In the genomic region with DNA sequence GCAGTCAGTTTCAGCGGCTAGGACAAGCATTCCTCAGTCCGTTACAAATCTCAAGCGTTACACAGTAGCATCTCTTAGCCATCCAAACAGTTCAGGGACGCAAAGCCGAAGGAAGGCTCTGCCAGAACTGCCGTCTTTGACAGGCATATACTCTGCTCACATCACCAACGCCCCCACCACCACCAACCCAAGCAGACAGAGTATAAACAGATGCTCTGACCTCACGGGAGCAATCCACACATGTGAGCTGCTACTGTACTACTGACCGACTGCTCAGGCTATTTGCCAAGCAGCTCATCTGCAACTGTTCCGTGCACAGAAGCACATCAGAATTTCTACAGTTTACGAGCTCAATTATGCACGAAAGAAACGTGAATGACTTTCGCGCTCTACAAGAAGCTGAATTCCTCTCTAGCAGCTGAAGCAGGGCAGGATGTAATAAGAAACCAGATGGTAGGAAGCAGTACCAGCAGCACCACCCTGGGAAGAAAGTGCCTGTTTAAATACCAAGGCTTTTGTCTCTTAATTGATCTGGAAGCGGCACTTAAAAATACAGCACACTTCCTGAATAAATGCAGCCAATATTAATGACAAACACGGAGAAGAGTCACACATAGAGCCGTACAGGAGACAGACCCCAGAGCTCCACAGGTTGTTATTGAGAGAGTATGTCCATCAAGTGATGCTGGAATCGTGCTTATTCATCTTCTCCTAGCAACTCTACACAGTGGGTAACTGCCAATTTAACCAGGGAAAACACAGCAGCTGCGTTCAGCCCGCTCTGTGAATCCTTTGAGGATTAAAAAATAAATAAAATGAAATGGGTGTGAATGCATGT, we compare ENCODE assay signal across 8 mouse cellular contexts. TPM values are rescaled to one million over a fixed set of nuclear protein-coding genes. Genes with fewer than 3 reads are reported as not detected.
A peak's percentile ranks its signal among the peaks of the same experiment; 100 is the strongest.
DNase-seq lines count a peak whose midpoint lies in the region; ATAC-seq lines count a peak whose summit lies in the region.

Gene Pde1a (minus strand): TSS at position 598 of the 838 bp plus-strand sequence.

- no peaks in the 10 kb centered on the region for H3K9me3 ChIP-seq in heart, embryonic 13.5 days
- H3K9me3 ChIP-seq in midbrain, embryonic 14.5 days (ENCODE audit: control insufficient read depth, low read length): no peaks in the 10 kb centered on the region

- peak within 1 kb of the TSS; percentile 59; the same call in 1 of the 2 replicates for H3K9ac ChIP-seq in heart, embryonic 13.5 days
- H3K9ac ChIP-seq in midbrain, embryonic 14.5 days (replicated peaks; ENCODE audit: low read length): peak within 1 kb of the TSS; percentile 43

- no peak for DNase-seq in heart, adult 8-10 months (ENCODE audit: low spot score)
- DNase-seq in embryo, embryonic 9.5 days (ENCODE audit: extremely low spot score): peak; percentile 43
- peak; percentile 8 to 10 for DNase-seq in heart, postnatal 10 days
- peak; percentile 39 to 40 for DNase-seq in layer of hippocampus, postnatal 25 days (ENCODE audit: extremely low spot score in 1 of 2, low spot score in 1 of 2)
- peak; percentile 66 for DNase-seq in midbrain, embryonic 14.5 days
- DNase-seq in thymus, postnatal 4 days: no peak
- no peak for DNase-seq in thymus, postnatal 25 days

- intact Hi-C loops in heart, postnatal 10 days (cut with DNase I): no loop called here

- H3K4me1 ChIP-seq in heart, embryonic 13.5 days: peaks cover 11% of the 10 kb centered on the region
- H3K4me1 ChIP-seq in midbrain, embryonic 14.5 days (ENCODE audit: control insufficient read depth, insufficient read depth, low read length): peaks cover 17% of the 10 kb centered on the region; the same call in 1 of the 2 replicates

- 26% methylated on average over 21 of the region's 21 CpGs for WGBS in heart, embryonic 13.5 days
- 6% methylated on average over 21 of the region's 21 CpGs for WGBS in midbrain, embryonic 14.5 days

- H3K4me3 ChIP-seq in heart, embryonic 13.5 days: peak within 1 kb of the TSS; percentile 41
- peak within 1 kb of the TSS; percentile 38 for H3K4me3 ChIP-seq in midbrain, embryonic 14.5 days (replicated peaks; ENCODE audit: low read depth, low read length)

- no peak for ATAC-seq in heart, embryonic 13.5 days (ENCODE audit: extremely low read depth, insufficient number of reproducible peaks, low FRiP score, low TSS enrichment)
- ATAC-seq in midbrain, embryonic 14.5 days (ENCODE audit: low FRiP score, low TSS enrichment): peak; percentile 88

- H3K36me3 ChIP-seq in heart, embryonic 13.5 days: no peaks in the 10 kb centered on the region
- H3K36me3 ChIP-seq in midbrain, embryonic 14.5 days (ENCODE audit: control insufficient read depth, insufficient read depth, low read length): no peaks in the 10 kb centered on the region

- H3K27me3 ChIP-seq in heart, embryonic 13.5 days (replicated peaks): no peaks in the 10 kb centered on the region
- H3K27me3 ChIP-seq in midbrain, embryonic 14.5 days (ENCODE audit: control insufficient read depth, insufficient read depth, low read length): no peaks in the 10 kb centered on the region

- peak within 1 kb of the TSS; percentile 70 for H3K4me2 ChIP-seq in heart, embryonic 13.5 days
- H3K4me2 ChIP-seq in midbrain, embryonic 14.5 days (ENCODE audit: low read length): peak within 1 kb of the TSS; percentile 72

- no peak within 1 kb of the TSS for H3K27ac ChIP-seq in heart, embryonic 13.5 days (replicated peaks)
- 0 out of 2 replicates have a peak within 1 kb of the TSS, but pooled peaks have one; percentile 22 for H3K27ac ChIP-seq in midbrain, embryonic 14.5 days (replicated peaks; ENCODE audit: low read depth, low read length)

RNA-seq across cellular contexts. Expression of gene Pde1a, which starts in this region (rescaled TPM):
- 33.5 and 35.1 TPM in 2 replicates for polyA plus RNA-seq in heart, embryonic 13.5 days (2015; fragmentation: Nextera tagmentation; extraction: Ambion mirVana)
- total RNA-seq in heart, adult 8-10 months (2022): 1 to 10 TPM; 6.0 to 7.9 (median 6.5) TPM
- total RNA-seq in heart, postnatal 10 days (2021): 10 to 100 TPM; 11.9 to 16.1 TPM
- total RNA-seq in layer of hippocampus, postnatal 25 days (2021): 100 to 1,000 TPM; 144 to 149 TPM
- 2.8 and 3.2 TPM in 2 replicates for polyA plus RNA-seq in midbrain, embryonic 14.5 days (2014; fragmentation: Nextera tagmentation; extraction: Ambion mirVana)

Comparison
In these comparisons a context has a peak if more than half of its experiments do, and no peak if none do; other contexts are left out.
1. RNA of gene Pde1a (total RNA-seq): 144 to 149 TPM in layer of hippocampus, postnatal 25 days; 11.9 to 16.1 TPM in heart, postnatal 10 days and 6.0 to 7.9 TPM in heart, adult 8-10 months; every median in the first group is over 4 times any median in the second.
2. DNase-seq: peak in embryo, embryonic 9.5 days (single experiment), heart, postnatal 10 days (2 of 2), layer of hippocampus, postnatal 25 days (2 of 2) and midbrain, embryonic 14.5 days (single experiment); none in heart, adult 8-10 months (single experiment), thymus, postnatal 4 days (single experiment) and thymus, postnatal 25 days (single experiment).